Mouse (Mus musculus) embryonic stem cell, embryonic (primary cell): ENCODE measurements around the gene Atp6v0e.

Source experiments
- CTCF ChIA-PET, 4 experiments: fragments of 300-600 bp in 2 of 4; fragments of 350-600 bp in 2 of 4; sonication (Branson Sonifier 250); formaldehyde crosslinking; loops; one replicate each; lab custom pipeline; 2022; ENCODE audit warnings: inconsistent platforms in 2 of 4; lab: Charles Lee
- POLR2A ChIA-PET, 4 experiments: fragments of 300-600 bp in 2 of 4; fragments of 350-600 bp in 2 of 4; sonication (Branson Sonifier 250); formaldehyde crosslinking; loops; one replicate each; lab custom pipeline; 2022; ENCODE audit warnings: antibody characterized with exemption in 4 of 4, inconsistent platforms in 1 of 4; lab: Charles Lee

Gene Atp6v0e

DNA sequence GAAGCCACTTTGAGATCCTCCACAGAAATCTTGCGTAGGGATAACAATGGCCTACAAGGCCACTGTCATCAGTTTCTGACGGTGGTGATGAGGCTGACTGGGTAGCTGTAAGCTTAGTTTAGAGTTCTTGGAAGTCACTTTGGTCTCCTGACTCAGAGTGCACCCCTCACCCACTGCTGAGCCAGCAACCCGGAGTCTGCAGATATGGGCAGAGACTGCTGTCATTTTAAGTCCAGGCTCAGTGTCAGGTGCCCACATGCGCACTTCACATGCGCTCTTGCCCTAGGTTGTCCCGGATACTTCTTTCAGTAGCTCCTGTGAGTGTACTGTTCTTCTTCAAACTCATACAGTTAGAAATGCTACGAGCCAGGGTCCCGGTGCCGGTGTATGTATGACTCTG, 29.1 kb upstream of the Atp6v0e start:
- POLR2A ChIA-PET, result interaction anchor here in 1 of 4 experiments (1.3 kb wide), 1 partner anchor 125 kb away, joined by 3 read pairs; no protein-coding TSS in a partner anchor
- CTCF ChIA-PET, result interaction anchor here in 2 of 4 experiments (1.0 to 1.2 kb wide), 2 partner anchors 171 kb away, joined by 3 read pairs; no protein-coding TSS in a partner anchor

- POLR2A ChIA-PET, result interaction anchor here in 1 of 4 experiments (1.3 kb wide), 1 partner anchor 125 kb away, joined by 3 read pairs; no protein-coding TSS in a partner anchor
- CTCF ChIA-PET, result interaction anchor here in 2 of 4 experiments (0.6 to 1.2 kb wide), 3 partner anchors 47 to 172 kb away, joined by 3 read pairs; no protein-coding TSS in a partner anchor
Measured at GRCm38 (mm10) chr17:26634539-26634938, 28.5 kb upstream of the Atp6v0e start.

DNA sequence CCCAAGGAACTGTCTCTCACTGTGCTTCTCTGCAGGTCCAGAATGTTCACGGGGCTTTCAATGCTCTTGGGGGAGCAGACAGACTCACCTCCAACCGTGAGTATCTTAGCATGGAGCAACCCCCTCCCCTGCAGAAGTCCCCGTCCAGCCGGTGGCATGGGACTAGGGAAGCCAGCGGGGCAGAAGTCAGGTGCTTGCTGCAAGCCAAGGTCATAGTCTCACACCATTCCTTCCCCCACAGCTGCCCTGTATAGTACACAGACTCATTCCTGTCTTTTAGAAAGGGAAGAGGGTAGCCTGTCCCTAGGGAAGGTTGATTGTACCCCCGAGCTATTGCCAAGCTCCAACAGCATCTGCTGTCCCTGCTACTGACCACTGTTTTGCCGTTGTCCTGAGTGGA, 27.1 kb upstream of the Atp6v0e start:
- ChIA-PET POLR2A (interaction anchor here in 1 of 4 experiments (0.6 kb wide), 1 partner anchor 127 kb away, joined by 3 read pairs; no protein-coding TSS in a partner anchor), CTCF (no interaction called here)

GRCm38 (mm10) chr17:26637851-26638250, 25.2 kb upstream of the Atp6v0e start:
- POLR2A ChIA-PET, result interaction anchor here in 2 of 4 experiments (0.9 to 1.2 kb wide), 2 partner anchors 17 to 129 kb away, joined by 3 to 4 read pairs; no protein-coding TSS in a partner anchor
- CTCF ChIA-PET, result no interaction called here

GRCm38 (mm10) chr17:26638655-26639054, 24.4 kb upstream of the Atp6v0e start:
- CTCF ChIA-PET, result interaction anchor here in 2 of 4 experiments (0.6 to 2.2 kb wide), 4 partner anchors 21 to 172 kb away, joined by 3 to 5 read pairs (median 4); no protein-coding TSS in a partner anchor
- POLR2A ChIA-PET, result interaction anchor here in 2 of 4 experiments (0.6 to 1.2 kb wide), 2 partner anchors 130 to 176 kb away, joined by 3 to 4 read pairs; no protein-coding TSS in a partner anchor

GRCm38 (mm10) chr17:26639791-26640190, 23.2 kb upstream of the Atp6v0e start:
- ChIA-PET CTCF (interaction anchor here (0.6 to 2.2 kb wide), 7 partner anchors 20 to 270 kb away, joined by 3 to 6 read pairs (median 4); no protein-coding TSS in a partner anchor), POLR2A (interaction anchor here in 2 of 4 experiments (0.7 to 2.1 kb wide), 2 partner anchors 37 to 131 kb away, joined by 3 to 5 read pairs; no protein-coding TSS in a partner anchor)

GRCm38 (mm10) chr17:26640286-26640740, 22.7 kb upstream of the Atp6v0e start:
- ChIA-PET POLR2A (interaction anchor here in 2 of 4 experiments (0.7 to 2.1 kb wide), 2 partner anchors 38 to 132 kb away, joined by 3 to 5 read pairs; no protein-coding TSS in a partner anchor), CTCF (interaction anchor here (0.6 to 2.2 kb wide), 7 partner anchors 20 to 270 kb away, joined by 3 to 6 read pairs (median 4); no protein-coding TSS in a partner anchor)

GRCm38 (mm10) chr17:26643456-26643855, 19.6 kb upstream of the Atp6v0e start:
- ChIA-PET POLR2A (interaction anchor here in 2 of 4 experiments (0.6 to 1.8 kb wide), 3 partner anchors 139 to 246 kb away, joined by 4 to 7 read pairs (median 4); no protein-coding TSS in a partner anchor), CTCF (interaction anchor here in 2 of 4 experiments (0.5 to 1.7 kb wide), 2 partner anchors 19 to 275 kb away, joined by 5 to 7 read pairs; partner anchors contain the start of gene Atp6v0e (in 1 of the 2))

DNA sequence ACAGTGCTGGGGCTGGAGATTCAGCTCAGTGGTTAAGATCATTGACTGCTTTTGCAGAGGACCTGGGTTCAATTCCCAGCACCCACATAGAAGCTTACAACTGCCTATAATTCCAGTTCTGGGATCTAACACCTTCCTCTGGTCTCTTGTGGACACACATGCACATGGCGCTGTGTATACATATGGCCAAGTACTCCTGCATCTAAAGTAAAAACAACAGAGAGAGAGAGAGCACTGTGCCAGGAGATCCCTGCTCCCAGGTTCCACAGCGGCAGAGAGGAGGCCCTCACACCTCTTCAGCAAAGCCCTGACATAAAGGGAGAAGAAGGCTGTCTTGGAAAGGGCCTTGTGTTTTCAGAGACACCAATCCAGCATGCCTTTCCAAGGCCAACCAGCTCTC, 19.0 kb upstream of the Atp6v0e start:
- CTCF ChIA-PET, result interaction anchor here in 2 of 4 experiments (1.0 to 1.7 kb wide), 2 partner anchors 16 to 19 kb away, joined by 4 to 7 read pairs (median 5); partner anchors contain the start of gene Atp6v0e (in 2 of the 2)
- POLR2A ChIA-PET, result interaction anchor here in 3 of 4 experiments (0.6 to 2.5 kb wide), 15 partner anchors 13 to 329 kb away, joined by 3 to 10 read pairs (median 4); partner anchors contain the start of genes Dusp1 (in 1 of the 3) and Zbtb9 (in 1 of the 3)

DNA sequence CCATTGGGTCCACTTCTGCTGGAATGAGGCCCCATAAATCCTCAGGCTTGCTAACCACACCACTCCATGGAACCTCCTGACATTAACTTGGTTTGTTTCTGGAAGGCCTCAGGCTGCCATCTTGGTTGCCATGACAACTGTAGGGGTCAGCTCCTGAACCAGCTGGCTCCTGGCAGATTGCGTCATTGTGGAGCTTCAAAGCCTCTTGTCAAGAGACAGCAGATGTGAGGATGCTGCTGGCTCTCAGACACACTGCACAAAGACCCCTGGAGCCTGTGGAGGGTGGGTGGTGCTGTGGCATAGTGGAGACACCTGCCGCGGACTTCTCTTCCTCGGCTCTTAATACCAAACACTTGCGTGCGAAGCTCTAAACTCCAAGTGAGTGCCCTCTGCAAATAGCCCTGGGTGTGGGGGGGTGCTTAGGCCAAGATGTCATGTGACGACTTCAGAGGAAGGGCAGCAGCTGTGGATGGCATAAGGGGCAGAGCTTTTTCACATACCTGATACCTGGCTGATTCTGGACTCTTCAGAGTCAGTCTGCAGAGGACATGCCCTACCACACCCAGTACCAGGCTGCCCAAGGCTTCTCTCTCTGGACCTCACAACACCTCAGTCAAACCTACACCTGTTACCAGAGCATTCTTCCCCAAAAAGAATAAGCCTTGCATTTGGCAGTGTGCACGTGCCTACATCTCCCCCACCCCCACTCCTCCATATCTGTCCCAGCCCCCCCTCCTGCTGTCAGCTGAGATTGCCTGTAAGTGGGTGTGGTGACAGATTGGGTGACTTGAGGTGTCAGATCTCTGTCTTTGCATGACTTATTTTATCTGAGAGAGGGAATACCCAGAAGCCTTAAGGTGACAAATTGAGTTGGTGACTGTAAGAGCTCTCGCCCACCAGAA, 18.3 kb upstream of the Atp6v0e start:
- CTCF ChIA-PET, result interaction anchor here (0.6 to 1.9 kb wide), 6 partner anchors 15 to 193 kb away, joined by 3 to 9 read pairs (median 5); partner anchors contain the start of gene Atp6v0e (in 2 of the 4)
- POLR2A ChIA-PET, result interaction anchor here in 3 of 4 experiments (0.6 to 2.5 kb wide), 21 partner anchors 12 to 329 kb away, joined by 3 to 10 read pairs (median 3); partner anchors contain the start of genes Dusp1 (in 1 of the 3) and Zbtb9 (in 1 of the 3)

GRCm38 (mm10) chr17:26645411-26645854, 17.6 kb upstream of the Atp6v0e start:
- ChIA-PET POLR2A (interaction anchor here in 3 of 4 experiments (0.7 to 2.5 kb wide), 14 partner anchors 9 to 194 kb away, joined by 3 to 10 read pairs (median 3); no protein-coding TSS in a partner anchor), CTCF (interaction anchor here (0.6 to 1.9 kb wide), 10 partner anchors 15 to 193 kb away, joined by 3 to 9 read pairs (median 4); partner anchors contain the start of gene Atp6v0e (in 2 of the 4))

DNA sequence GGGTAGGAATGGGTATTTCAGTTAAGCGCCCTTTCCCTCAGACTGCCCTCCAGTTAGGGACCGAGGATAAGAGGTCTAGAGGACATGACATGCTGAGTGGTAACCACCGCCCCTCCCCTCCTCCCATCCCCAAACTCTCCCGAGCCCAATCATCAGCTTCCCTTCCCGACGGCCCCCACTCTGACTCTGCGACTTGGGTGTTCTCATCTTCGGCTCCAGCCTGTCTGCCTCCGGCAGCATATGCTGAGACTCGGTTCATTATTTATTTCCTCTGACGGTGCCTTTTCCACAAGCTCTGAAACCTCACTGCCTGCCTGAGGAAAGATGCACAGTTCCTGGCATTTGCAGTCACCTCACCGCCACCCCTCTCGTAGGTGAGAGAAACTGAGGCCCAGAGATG, 15.7 kb upstream of the Atp6v0e start:
- POLR2A ChIA-PET, result interaction anchor here in 3 of 4 experiments (0.6 to 2.7 kb wide), 6 partner anchors 9 to 611 kb away, joined by 3 to 11 read pairs (median 6); partner anchors contain the start of gene Atp6v0e (in 1 of the 3)
- CTCF ChIA-PET, result interaction anchor here in 3 of 4 experiments (0.6 to 2.7 kb wide), 6 partner anchors 13 to 195 kb away, joined by 3 to 9 read pairs (median 3); no protein-coding TSS in a partner anchor

DNA sequence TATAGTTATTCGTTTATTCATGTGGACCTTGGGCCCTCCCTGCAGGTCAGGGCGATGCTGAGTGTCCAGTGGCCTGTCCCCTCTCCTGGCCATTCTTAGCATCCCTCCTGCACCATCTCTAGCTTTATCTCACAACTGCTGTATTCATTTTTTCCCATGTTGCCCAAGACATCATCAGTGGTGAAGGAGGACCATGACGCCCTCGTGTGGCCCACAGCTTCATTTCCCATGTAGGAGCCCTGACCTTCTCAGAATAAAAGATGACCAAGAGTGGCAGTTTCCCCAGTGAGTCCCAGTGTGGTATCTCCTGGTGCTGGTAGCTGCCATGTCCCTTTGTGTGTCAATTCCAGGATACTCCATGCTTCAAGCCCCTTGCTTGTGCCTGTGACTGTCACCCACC, 13.5 kb upstream of the Atp6v0e start:
- CTCF ChIA-PET, result interaction anchor here in 3 of 4 experiments (0.7 to 2.4 kb wide), 6 partner anchors 10 to 198 kb away, joined by 3 to 9 read pairs (median 4); partner anchors contain the start of gene Atp6v0e (in 1 of the 3)
- POLR2A ChIA-PET, result interaction anchor here in 2 of 4 experiments (1.1 to 1.9 kb wide), 4 partner anchors 10 to 28 kb away, joined by 3 to 4 read pairs (median 4); partner anchors contain the start of gene Atp6v0e (in 1 of the 2)

GRCm38 (mm10) chr17:26650451-26651363, 12.3 kb upstream of the Atp6v0e start:
- ChIA-PET CTCF (interaction anchor here (0.6 to 2.4 kb wide), 10 partner anchors 9 to 199 kb away, joined by 3 to 14 read pairs (median 4); partner anchors contain the start of gene Atp6v0e (in 2 of the 4)), POLR2A (interaction anchor here in 2 of 4 experiments (1.0 to 1.9 kb wide), 6 partner anchors 9 to 142 kb away, joined by 3 to 4 read pairs (median 4); partner anchors contain the start of gene Atp6v0e (in 1 of the 2))

DNA sequence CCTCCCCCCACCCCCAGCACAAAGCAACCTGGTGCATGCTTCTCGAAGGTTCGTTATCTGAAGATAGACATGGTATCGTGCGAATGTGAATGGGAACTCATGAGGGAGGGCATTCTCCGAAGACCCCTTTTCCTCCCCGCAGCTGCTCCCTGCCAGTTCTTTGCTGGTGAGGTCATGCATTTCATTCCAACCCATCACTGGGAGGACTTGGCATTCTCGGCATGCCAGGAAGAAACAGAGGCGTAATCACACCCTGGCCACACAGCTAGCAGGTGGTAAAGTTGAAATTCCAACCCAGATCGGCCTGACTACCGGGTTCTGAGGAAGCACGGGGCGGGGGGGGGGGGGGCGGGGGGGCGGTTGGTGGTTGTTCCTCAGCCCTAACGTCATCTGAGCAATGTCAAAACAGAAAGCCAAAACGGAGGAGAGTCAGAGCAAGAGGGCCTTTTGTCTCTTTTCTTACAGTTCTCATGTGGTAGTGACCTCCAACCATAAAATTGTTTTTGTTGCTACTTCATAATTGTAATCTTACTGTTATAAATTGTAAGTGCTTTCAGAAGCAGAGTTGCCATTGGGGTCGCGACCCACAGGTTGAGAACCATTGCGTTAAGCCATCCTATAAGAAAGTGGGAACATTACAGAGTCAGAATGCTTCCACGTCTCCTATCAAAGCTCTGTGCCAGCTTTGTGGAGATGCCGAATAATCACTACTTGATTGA, 4.0 kb upstream of the Atp6v0e start:
- ChIA-PET CTCF (interaction anchor here in 3 of 4 experiments (0.9 to 2.5 kb wide), 11 partner anchors 9 to 207 kb away, joined by 3 to 11 read pairs (median 6); no protein-coding TSS in a partner anchor), POLR2A (interaction anchor here in 2 of 4 experiments (0.9 to 1.5 kb wide), 5 partner anchors 9 to 226 kb away, joined by 3 to 7 read pairs (median 3); no protein-coding TSS in a partner anchor)
